Mouse (Mus musculus): ENCODE data around the gene Syk. TPM values are rescaled to one million over a fixed set of nuclear protein-coding genes. Genes with fewer than 3 reads are reported as not detected.
A peak's percentile ranks its signal among the peaks of the same experiment; 100 is the strongest.

Gene Syk
- total RNA-seq, 1 experiment from 2014 or later = 787 TPM

GRCm38 (mm10) chr13:52565103-52565739 is 17.8 kb upstream of the Syk start:
- peak; percentile 6; the same call in 1 of the 2 replicates for ATAC-seq (ENCODE audit: extremely low read depth, insufficient number of reproducible peaks, low FRiP score, poor library complexity, severe bottlenecking)

DNA sequence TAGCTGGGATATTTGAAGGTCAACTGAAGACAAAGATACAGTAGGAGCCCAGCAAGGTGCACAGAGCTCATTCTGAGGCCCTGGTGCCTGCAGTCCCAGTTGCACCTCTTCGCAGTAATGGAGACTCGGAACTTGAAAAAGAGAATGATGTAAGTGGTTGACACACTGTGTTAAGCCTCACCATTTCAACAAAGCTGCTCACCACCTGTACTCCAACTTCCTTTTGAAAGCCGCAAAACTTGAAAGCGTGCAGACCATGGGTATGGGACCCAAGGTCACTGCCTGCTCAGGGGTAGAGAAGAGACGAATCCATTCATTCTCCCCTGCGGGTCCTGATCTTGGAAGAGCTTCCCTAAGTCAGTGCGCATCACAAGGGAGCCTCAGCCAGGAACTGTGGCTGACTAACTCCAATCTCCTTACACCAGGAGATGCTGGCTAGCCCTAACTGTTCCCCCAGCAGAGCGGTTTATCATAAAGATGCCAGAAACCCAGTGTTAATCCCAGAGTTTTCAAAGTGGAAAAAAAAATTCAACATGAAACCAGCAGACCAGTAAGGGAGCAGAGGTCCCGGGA is 16.7 kb upstream of the Syk start:
- peak; percentile 27; the same call in 1 of the 2 replicates for ATAC-seq (ENCODE audit: extremely low read depth, insufficient number of reproducible peaks, low FRiP score, poor library complexity, severe bottlenecking)

GRCm38 (mm10) chr13:52566777-52567176 is 16.2 kb upstream of the Syk start:
- ATAC-seq (ENCODE audit: extremely low read depth, insufficient number of reproducible peaks, low FRiP score, poor library complexity, severe bottlenecking) = no peak

DNA sequence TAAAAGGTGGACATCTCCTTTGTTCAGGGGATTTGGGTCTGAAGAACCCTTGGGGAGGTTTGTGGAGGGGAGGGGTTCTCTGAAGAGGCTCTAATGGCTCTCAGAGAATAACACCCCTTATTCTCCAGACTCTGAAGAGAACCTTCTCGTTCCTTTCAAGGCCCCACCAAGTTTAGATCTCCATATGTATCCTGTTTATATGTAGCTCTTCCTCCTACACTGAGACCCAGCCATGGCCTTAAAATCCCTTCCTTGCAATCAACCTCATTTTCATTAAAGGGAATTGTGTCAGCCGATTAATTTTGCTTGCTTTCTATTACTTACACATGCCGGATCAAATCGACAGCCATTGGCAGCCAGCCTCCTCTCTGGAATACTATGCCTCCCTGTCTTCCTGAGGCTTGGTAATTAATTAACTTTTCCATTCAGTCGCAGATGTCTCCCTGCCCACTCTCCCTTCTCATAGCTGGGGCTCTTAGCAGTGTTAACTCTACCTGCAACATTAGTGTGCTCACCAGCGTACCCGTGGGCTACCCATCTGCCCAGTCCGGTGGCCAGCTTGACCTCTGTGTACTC is 13.7 kb upstream of the Syk start:
- ATAC-seq (ENCODE audit: extremely low read depth, insufficient number of reproducible peaks, low FRiP score, poor library complexity, severe bottlenecking) = no peak

- ATAC-seq (ENCODE audit: extremely low read depth, insufficient number of reproducible peaks, low FRiP score, poor library complexity, severe bottlenecking) = no peak
Observed at GRCm38 (mm10) chr13:52570276-52570675, 12.7 kb upstream of the Syk start.

DNA sequence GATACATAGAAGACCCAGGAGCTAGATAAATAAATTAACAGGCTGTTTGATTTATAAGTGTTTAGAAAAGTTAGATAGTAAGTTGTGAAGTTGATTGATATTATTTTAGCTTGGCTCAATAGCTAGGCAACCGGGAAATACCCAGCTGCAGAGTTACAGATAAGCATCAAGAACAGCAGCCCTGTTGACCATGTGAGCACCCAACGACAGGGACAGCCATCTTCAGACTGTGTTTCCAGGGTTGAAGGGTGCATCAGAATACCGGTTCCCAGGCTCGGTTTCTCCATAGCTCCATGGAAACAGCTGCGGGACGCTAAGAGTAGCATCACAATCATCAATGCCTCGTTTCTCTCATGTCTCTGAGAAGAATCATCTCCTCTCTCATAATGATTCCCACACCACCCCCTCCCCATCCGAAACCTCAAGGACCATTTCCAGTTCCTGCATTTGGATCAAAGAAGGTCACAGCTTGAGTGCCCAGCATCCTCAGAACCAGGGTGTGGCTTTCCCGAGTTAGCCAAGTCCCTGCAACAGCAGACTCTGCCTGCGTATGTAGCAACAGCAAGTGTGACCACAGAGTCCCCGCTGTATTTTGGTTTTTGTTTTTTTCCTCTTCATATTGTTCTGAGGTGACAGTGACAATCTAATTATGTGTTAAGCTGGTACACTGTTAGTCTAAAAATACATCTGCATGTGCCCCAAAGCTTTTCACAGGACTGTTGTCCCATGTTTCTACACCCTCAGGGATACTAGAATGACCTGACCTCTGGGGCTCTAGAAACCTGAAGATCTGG is 11.2 kb upstream of the Syk start:
- ATAC-seq (ENCODE audit: extremely low read depth, insufficient number of reproducible peaks, low FRiP score, poor library complexity, severe bottlenecking) = peak; percentile 55

DNA sequence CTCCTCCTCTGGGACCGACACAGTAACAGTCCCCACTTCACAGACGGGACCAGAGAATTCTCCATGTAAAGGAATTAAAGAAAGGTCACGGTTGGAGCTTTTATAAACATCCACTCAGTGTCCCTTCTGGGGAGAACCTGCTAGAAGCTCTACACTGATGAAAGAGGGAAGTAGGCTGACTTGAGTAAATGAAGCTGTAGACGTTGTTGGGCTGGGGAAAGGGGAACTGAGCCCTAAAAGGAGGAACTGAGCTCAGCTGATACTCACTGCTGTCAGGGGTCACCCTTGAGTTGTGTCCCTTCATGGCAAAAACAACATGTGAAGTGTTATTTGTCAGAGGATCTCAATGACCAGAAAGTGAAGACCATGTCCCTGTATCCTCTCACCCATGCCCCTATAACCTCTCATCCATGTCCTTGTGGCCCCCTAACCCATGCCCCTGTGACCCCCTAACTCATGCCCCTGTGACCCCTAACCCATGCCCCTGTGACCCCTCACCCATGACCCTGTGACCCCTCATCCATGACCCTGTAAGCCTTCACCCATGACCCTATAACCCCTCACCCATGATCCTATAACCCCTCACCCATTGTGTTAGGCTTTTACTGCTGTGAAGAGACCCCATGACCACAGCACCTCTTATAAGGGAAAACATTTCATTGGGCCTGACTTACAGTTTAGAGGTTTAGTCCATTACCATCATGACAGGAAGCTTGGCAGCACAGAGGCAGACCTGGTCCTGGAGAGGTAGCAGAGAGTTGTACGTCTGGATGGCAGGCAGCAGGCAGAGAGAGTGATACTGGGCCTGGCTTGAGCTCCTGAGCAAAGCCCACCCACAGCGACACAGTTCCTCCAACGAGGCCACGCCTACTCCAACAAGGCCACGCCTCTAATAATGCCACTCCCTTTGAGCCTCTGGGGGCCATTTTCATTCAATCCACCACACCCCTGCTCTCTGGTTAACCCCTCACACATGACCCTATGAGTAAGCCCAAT is 10.2 kb upstream of the Syk start:
- ATAC-seq (ENCODE audit: extremely low read depth, insufficient number of reproducible peaks, low FRiP score, poor library complexity, severe bottlenecking) = peak; percentile 84

- peak; percentile 8; the same call in 1 of the 2 replicates for ATAC-seq (ENCODE audit: extremely low read depth, insufficient number of reproducible peaks, low FRiP score, poor library complexity, severe bottlenecking)
Observed at GRCm38 (mm10) chr13:52574311-52574710, 8.7 kb upstream of the Syk start.

DNA sequence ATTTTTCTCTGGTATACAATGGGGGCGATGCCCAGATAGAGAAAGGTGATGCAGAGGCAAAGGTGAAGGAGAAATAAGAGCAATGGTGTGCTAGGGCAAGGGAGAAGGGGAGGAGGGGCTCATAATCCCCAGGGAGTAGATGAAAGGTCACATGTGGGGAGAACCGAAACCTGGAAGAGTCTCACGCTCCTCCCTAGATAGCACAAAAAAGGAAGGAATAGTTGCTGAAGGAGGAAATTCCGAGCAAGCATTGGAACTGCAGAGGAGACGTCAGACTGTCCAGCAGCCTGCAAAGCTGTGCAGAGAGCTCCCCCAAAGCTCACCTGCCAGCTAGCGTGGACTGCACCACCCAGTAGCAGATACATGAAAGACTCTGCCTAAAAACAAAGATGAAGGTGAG is 7.5 kb upstream of the Syk start:
- no peak for ATAC-seq (ENCODE audit: extremely low read depth, insufficient number of reproducible peaks, low FRiP score, poor library complexity, severe bottlenecking)

- no peak for ATAC-seq (ENCODE audit: extremely low read depth, insufficient number of reproducible peaks, low FRiP score, poor library complexity, severe bottlenecking)
Observed at GRCm38 (mm10) chr13:52576021-52576614, 6.9 kb upstream of the Syk start.

- no peak for ATAC-seq (ENCODE audit: extremely low read depth, insufficient number of reproducible peaks, low FRiP score, poor library complexity, severe bottlenecking)
Observed at GRCm38 (mm10) chr13:52576841-52577240, 6.1 kb upstream of the Syk start.

GRCm38 (mm10) chr13:52577326-52577920 is 5.5 kb upstream of the Syk start:
- ATAC-seq (ENCODE audit: extremely low read depth, insufficient number of reproducible peaks, low FRiP score, poor library complexity, severe bottlenecking) = no peak

GRCm38 (mm10) chr13:52577939-52578338 is 5.0 kb upstream of the Syk start:
- no peak for ATAC-seq (ENCODE audit: extremely low read depth, insufficient number of reproducible peaks, low FRiP score, poor library complexity, severe bottlenecking)

- ATAC-seq (ENCODE audit: extremely low read depth, insufficient number of reproducible peaks, low FRiP score, poor library complexity, severe bottlenecking) = no peak
Observed at GRCm38 (mm10) chr13:52578776-52579175, 4.2 kb upstream of the Syk start.

DNA sequence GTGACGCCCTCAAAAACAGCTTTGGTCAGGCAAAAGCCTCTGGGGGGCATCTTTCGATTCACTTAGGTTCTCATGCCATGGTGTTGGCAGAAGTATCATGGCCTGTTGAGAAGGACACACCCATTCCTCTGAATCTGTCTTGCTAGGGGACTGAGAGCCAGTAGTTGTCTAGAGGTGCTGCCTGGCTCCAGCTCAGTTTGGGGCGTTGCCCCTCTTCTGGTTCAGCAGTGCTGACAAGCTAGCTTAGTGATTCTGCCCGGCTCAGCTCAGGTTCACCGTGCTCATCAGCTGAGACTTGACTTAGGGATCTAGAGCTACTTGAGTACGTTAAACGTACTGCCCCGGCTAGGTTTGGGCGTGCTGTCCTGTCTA is 481 bp upstream of the Syk start:
- ATAC-seq (ENCODE audit: extremely low read depth, insufficient number of reproducible peaks, low FRiP score, poor library complexity, severe bottlenecking) = peak; percentile 67

- no peak for ATAC-seq (ENCODE audit: extremely low read depth, insufficient number of reproducible peaks, low FRiP score, poor library complexity, severe bottlenecking)
Observed at GRCm38 (mm10) chr13:52583943-52584562, 1.1 kb downstream of the Syk start.

DNA sequence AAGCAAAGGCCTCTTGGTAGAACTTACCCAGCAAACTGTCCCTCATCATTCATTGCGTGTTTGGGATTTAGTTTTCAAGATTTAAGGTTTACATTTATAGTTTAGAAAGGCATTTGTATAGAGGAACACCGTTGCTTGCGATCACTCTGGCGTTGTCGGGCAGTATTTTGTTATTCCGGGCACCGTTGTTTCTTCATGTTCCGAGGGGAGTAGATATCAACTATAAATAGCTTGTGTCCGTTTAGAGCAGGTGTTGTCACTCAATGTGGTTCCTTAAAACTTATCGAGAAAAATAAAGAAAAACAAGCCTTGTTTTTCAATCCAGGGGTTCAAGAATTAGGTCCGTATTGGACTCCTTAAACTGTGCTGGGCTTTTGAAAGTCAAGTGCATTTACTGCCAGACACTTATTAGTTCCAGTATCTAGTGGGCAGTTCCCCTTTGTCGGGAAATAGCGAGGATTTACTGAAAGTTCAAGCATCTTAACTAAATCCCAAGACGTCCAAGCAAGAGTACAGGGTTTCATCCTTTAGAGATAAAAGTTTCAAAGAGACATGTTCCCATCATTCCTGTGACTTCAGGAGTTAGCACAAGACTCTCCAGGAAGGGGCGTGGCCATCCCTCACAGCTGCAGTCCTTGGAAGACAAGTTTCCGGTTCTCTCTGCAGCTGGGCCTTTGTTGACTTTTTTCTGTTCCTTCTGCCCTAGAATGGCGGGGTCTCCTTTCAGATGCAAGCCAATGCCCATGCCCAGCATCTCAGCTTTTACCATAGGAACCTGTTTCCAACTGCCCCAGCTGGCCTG is 1.9 kb downstream of the Syk start:
- no peak for ATAC-seq (ENCODE audit: extremely low read depth, insufficient number of reproducible peaks, low FRiP score, poor library complexity, severe bottlenecking)

Measured in neutrophil, adult 5-6 weeks (primary cell).